Mouse (Mus musculus) MEL (cell line): ENCODE data around the gene Ppp2r2d. TPM values are rescaled to one million over a fixed set of nuclear protein-coding genes. Genes with fewer than 3 reads are reported as not detected.

Experiments used
- DNase-seq: peaks from one replicate; pipeline ENCODE4 v3.0.0; 2011; ENCODE audit warnings: low read depth, low spot score
- H3K27ac ChIP-seq: 2 replicates; pipeline ENCODE4 v1.5.1; 2012; ENCODE audit warnings: low read depth, mild to moderate bottlenecking, control low read depth, low read length, moderate library complexity; ENCODE audit not compliant: control insufficient read depth
- H3K27me3 ChIP-seq, 2 experiments: fragments of 150-350 bp in 1 of 2; sonication (generic) in 1 of 2; 2 replicates each; pipeline ENCODE4 v1.6.1; 2012; ENCODE audit warnings: low read length in 2 of 2, mild to moderate bottlenecking in 2 of 2, improper control_type of control experiment in 1 of 2, moderate library complexity in 1 of 2; ENCODE audit not compliant: insufficient read depth in 2 of 2, control insufficient read depth in 1 of 2
- H3K36me3 ChIP-seq, 2 experiments: 2 replicates each; pipeline ENCODE4 v1.6.1; 2012 to 2014; ENCODE audit warnings: low read length in 2 of 2, improper control_type of control experiment in 1 of 2, inconsistent platforms in 1 of 2, mild to moderate bottlenecking in 1 of 2; ENCODE audit not compliant: insufficient read depth in 2 of 2, control insufficient read depth in 1 of 2
- H3K4me1 ChIP-seq, 2 experiments: fragments of 150-350 bp in 1 of 2; sonication (generic) in 1 of 2; 2 replicates each; pipeline ENCODE4 v1.6.1; 2012; ENCODE audit warnings: low read length in 2 of 2, improper control_type of control experiment in 1 of 2, mild to moderate bottlenecking in 1 of 2; ENCODE audit not compliant: insufficient read depth in 2 of 2, control insufficient read depth in 1 of 2
- H3K4me3 ChIP-seq, 2 experiments: fragments of 150-350 bp in 1 of 2; sonication (generic) in 1 of 2; 2 replicates each; pipeline ENCODE4 v1.5.1; 2012; ENCODE audit warnings: low read depth in 2 of 2, low read length in 2 of 2, mild to moderate bottlenecking in 2 of 2, moderate library complexity in 2 of 2, control low read depth in 1 of 2, improper control_type of control experiment in 1 of 2; ENCODE audit not compliant: control insufficient read depth in 1 of 2, insufficient read depth in 1 of 2
- H3K79me2 ChIP-seq: 2 replicates; pipeline ENCODE4 v1.6.1; 2012; ENCODE audit warnings: mild to moderate bottlenecking, low read length, moderate library complexity; ENCODE audit not compliant: control insufficient read depth, poor library complexity, insufficient read depth
- H3K9ac ChIP-seq: 2 replicates; pipeline ENCODE4 v1.6.1; 2012; ENCODE audit warnings: low read depth, mild to moderate bottlenecking, control low read depth, low read length, moderate library complexity; ENCODE audit not compliant: control insufficient read depth, poor library complexity, severe bottlenecking
- H3K9me3 ChIP-seq: fragments of 150-350 bp; sonication (generic); replicated peaks from 2 replicates; pipeline ENCODE4 v1.6.1; 2012; ENCODE audit warnings: mild to moderate bottlenecking, low read length, improper control_type of control experiment, moderate library complexity; ENCODE audit not compliant: insufficient read depth
- BHLHE40 ChIP-seq: IDR thresholded peaks from 2 replicates; pipeline ENCODE4 v1.6.1; 2012; ENCODE audit warnings: low read depth, mild to moderate bottlenecking, inconsistent platforms, low read length, improper control_type of control experiment, borderline replicate concordance
- CHD1 ChIP-seq: IDR thresholded peaks from 2 replicates; pipeline ENCODE4 v1.6.1; 2012; ENCODE audit warnings: low read depth, mild to moderate bottlenecking, inconsistent platforms, low read length, improper control_type of control experiment
- CHD2 ChIP-seq: IDR thresholded peaks from 2 replicates; pipeline ENCODE4 v1.6.1; 2011; ENCODE audit warnings: low read length, improper control_type of control experiment
- E2F4 ChIP-seq: IDR thresholded peaks from 2 replicates; pipeline ENCODE4 v1.6.1; 2011; ENCODE audit warnings: low read depth, low read length, improper control_type of control experiment, borderline replicate concordance
- EP300 ChIP-seq, 2 experiments: IDR thresholded peaks; 2 replicates each; pipeline ENCODE4 v1.6.1; 2011; ENCODE audit warnings: improper control_type of control experiment in 2 of 2, low read length in 2 of 2, low read depth in 1 of 2, mild to moderate bottlenecking in 1 of 2
- ETS1 ChIP-seq: IDR thresholded peaks from 2 replicates; pipeline ENCODE4 v1.6.1; 2012; ENCODE audit warnings: low read depth, mild to moderate bottlenecking, inconsistent platforms, low read length, improper control_type of control experiment, moderate library complexity
- GATA1 ChIP-seq: IDR thresholded peaks from 2 replicates; pipeline ENCODE4 v1.6.1; 2011; ENCODE audit warnings: low read depth, low read length, improper control_type of control experiment
- MAFK ChIP-seq: IDR thresholded peaks from 2 replicates; pipeline ENCODE4 v1.6.1; 2011; ENCODE audit warnings: low read depth, mild to moderate bottlenecking, low read length, improper control_type of control experiment, borderline replicate concordance
- MAX ChIP-seq: IDR thresholded peaks from 2 replicates; pipeline ENCODE4 v1.6.1; 2011; ENCODE audit warnings: low read length, improper control_type of control experiment
- MAZ ChIP-seq: IDR thresholded peaks from 2 replicates; pipeline ENCODE4 v1.6.1; 2012; ENCODE audit warnings: low read depth, mild to moderate bottlenecking, inconsistent platforms, low read length, improper control_type of control experiment
- MEF2A ChIP-seq: IDR thresholded peaks from 2 replicates; pipeline ENCODE4 v1.6.1; 2014; ENCODE audit warnings: low read depth, mild to moderate bottlenecking, inconsistent platforms, low read length, improper control_type of control experiment; ENCODE audit not compliant: poor library complexity, insufficient replicate concordance, severe bottlenecking; ENCODE audit errors: extremely low read depth
- MXI1 ChIP-seq: IDR thresholded peaks from 2 replicates; pipeline ENCODE4 v1.6.1; 2011; ENCODE audit warnings: mild to moderate bottlenecking, low read depth, low read length, improper control_type of control experiment
- MYC ChIP-seq: IDR thresholded peaks from 2 replicates; pipeline ENCODE4 v1.6.1; 2011; ENCODE audit warnings: low read depth, mild to moderate bottlenecking, low read length, improper control_type of control experiment, moderate library complexity
- RCOR1 ChIP-seq: IDR thresholded peaks from 2 replicates; pipeline ENCODE4 v1.6.1; 2012; ENCODE audit warnings: low read depth, mild to moderate bottlenecking, inconsistent platforms, low read length, improper control_type of control experiment
- TBP ChIP-seq: IDR thresholded peaks from 2 replicates; pipeline ENCODE4 v1.8.0; 2011; ENCODE audit warnings: low read depth, low read length, improper control_type of control experiment
- TCF12 ChIP-seq: IDR thresholded peaks from 2 replicates; pipeline ENCODE4 v1.6.1; 2014; ENCODE audit warnings: low read depth, mild to moderate bottlenecking, inconsistent platforms, low read length, improper control_type of control experiment, moderate library complexity
- UBTF ChIP-seq: IDR thresholded peaks from 2 replicates; pipeline ENCODE4 v1.6.1; 2012; ENCODE audit warnings: low read depth, mild to moderate bottlenecking, inconsistent platforms, low read length, improper control_type of control experiment, moderate library complexity, borderline replicate concordance; ENCODE audit not compliant: insufficient read depth
- USF1 ChIP-seq: IDR thresholded peaks from 2 replicates; pipeline ENCODE4 v1.6.1; 2014; ENCODE audit warnings: low read depth, mild to moderate bottlenecking, inconsistent platforms, low read length, improper control_type of control experiment, moderate library complexity
- USF2 ChIP-seq, 2 experiments: IDR thresholded peaks; 2 replicates each; pipeline ENCODE4 v1.6.1; 2011 to 2012; ENCODE audit warnings: improper control_type of control experiment in 2 of 2, low read length in 2 of 2, borderline replicate concordance in 1 of 2, inconsistent platforms in 1 of 2, low read depth in 1 of 2, mild to moderate bottlenecking in 1 of 2; ENCODE audit not compliant: insufficient read depth in 1 of 2
- ZMIZ1 ChIP-seq: IDR thresholded peaks from 2 replicates; pipeline ENCODE4 v1.6.1; 2012; ENCODE audit warnings: low read depth, mild to moderate bottlenecking, inconsistent platforms, low read length, improper control_type of control experiment, moderate library complexity
- polyA plus RNA-seq, 2 experiments: library from polyadenylated mRNA; stranded (reverse) in 1 of 2; unstranded in 1 of 2; fragments of >175 nt in 1 of 2; fragments of >200 nt in 1 of 2; gene quantifications; 2 replicates each; pipeline versions ENCODE4 v1.2.1 to v1.2.4; 2012; ENCODE audit warnings: low replicate concordance in 2 of 2, low read depth in 1 of 2; ENCODE audit not compliant: insufficient read length in 2 of 2, insufficient read depth in 1 of 2, missing spikeins in 1 of 2
- total RNA-seq: library from RNA; depleted of rRNA; stranded (reverse); fragments of 300-350 nt; gene quantifications from 2 replicates; pipeline ENCODE4 v1.2.3, GENCODE M21; 2012

Ppp2r2d gene
- total and polyA plus RNA-seq, 3 experiments: 30.9 to 46.6 TPM; not detected in 1

DNA sequence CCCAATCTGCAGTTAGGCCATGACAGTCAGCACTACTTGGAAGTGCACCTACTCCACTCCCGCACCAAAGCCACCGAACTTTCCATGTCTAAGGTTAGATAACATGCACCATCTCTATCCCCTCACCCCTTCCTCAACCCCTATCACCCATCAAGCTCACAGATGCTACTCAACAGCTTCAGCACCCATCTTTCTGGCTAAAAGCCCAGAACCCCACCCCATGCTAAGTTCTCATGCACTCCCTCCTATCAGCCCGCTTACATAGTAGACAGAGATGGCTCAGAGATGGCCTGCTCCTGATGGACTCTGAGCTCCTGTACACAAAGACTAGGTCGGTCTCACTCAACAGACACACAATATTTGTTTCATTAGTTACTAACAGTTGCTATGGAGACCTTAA is 2.5 kb upstream of the Ppp2r2d start:
- DNase-seq: peak; percentile 65
- H3K79me2 ChIP-seq: peaks cover 21% of the 10 kb centered on the region
- H3K36me3 ChIP-seq: peaks cover 0 to 21% of the 10 kb centered on the region in 2 experiments; a peak in 2 of 4 replicates
- H3K4me1 ChIP-seq: peaks cover 0 to 26% of the 10 kb centered on the region in 2 experiments; a peak in 3 of 4 replicates
- no peaks in the 10 kb centered on the region for H3K9me3 ChIP-seq
- H3K4me3 ChIP-seq: no peak overlapping the region
- no peak overlapping the region for H3K27ac ChIP-seq
- H3K9ac ChIP-seq: no peak overlapping the region
- 0 out of 2 replicates have a peak, but pooled peaks have one; percentile 25 for TF ChIP-seq ETS1
- TF ChIP-seq MXI1: no peak
- peak in 1 of 2 experiments; percentile 34; a peak in 1 of 4 replicates for TF ChIP-seq EP300 (IDR thresholded peaks at IDR 0.05; ENCODE audit: low read depth in 1 of 2, low read length in 2 of 2)
- H3K27me3 ChIP-seq: no peaks in the 10 kb centered on the region

DNA sequence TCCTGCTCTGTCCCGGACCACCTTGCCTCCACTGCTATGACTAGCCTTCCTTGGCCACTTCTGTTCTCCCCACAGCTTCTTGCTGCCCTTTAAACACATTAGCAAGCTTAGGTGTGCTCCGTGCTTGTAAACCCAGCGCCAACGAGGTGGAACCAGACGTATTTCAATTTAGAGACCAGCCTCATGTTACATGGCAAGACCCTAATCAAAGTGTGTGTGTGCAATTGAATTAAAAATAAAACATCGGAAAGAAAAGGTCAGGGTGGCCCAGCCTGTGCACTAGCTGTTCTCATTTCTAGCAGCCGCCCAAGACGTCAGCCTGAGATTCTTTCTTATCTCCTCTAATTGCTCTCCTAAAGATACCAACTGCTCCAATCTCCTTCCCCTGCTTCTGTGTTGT is 768 bp upstream of the Ppp2r2d start:
- TF ChIP-seq UBTF (no peak), MAX (no peak), TBP (no peak), CHD2 (no peak), MEF2A (no peak), USF2 (IDR thresholded peaks at IDR 0.05; ENCODE audit: borderline replicate concordance in 1 of 2, insufficient read depth in 1 of 2, low read depth in 1 of 2, low read length in 2 of 2) (no peak), GATA1 (peak; percentile 45), E2F4 (no peak), USF1 (no peak), MAZ (no peak), TCF12 (no peak), CHD1 (no peak), MYC (peak; percentile 16; the same call in 1 of the 2 replicates), MAFK (no peak), ZMIZ1 (no peak), BHLHE40 (no peak), RCOR1 (peak; percentile 77; the same call in 1 of the 2 replicates)
- H3K4me1 ChIP-seq: peaks cover 0 to 26% of the 10 kb centered on the region in 2 experiments; a peak in 3 of 4 replicates
- H3K79me2 ChIP-seq: peaks cover 31% of the 10 kb centered on the region
- H3K4me3 ChIP-seq: peak overlapping the region; percentile 61 to 87
- no peak for DNase-seq
- H3K9ac ChIP-seq: peak overlapping the region; percentile 5; the same call in 1 of the 2 replicates
- H3K27me3 ChIP-seq: no peaks in the 10 kb centered on the region
- no peaks in the 10 kb centered on the region for H3K9me3 ChIP-seq
- H3K27ac ChIP-seq: no peak overlapping the region
- peaks cover 8 to 21% of the 10 kb centered on the region in 2 experiments for H3K36me3 ChIP-seq
